Mouse (Mus musculus) myocyte (in vitro differentiated cells): ENCODE results near the gene Gm20388. TPM values are rescaled to one million over a fixed set of nuclear protein-coding genes. Genes with fewer than 3 reads are reported as not detected.

Experiments used
- H3K27me3 ChIP-seq: one replicate; pipeline ENCODE4 v1.6.1; 2011; ENCODE audit not compliant: control insufficient read depth, insufficient read depth, insufficient read length
- H3K36me3 ChIP-seq: one replicate; pipeline ENCODE4 v1.6.1; 2011; ENCODE audit not compliant: control insufficient read depth, insufficient read depth
- H3K4me2 ChIP-seq: one replicate; pipeline ENCODE4 v1.6.1; 2011; ENCODE audit warnings: low read depth, control low read depth
- H3K4me3 ChIP-seq: one replicate; pipeline ENCODE4 v1.5.1; 2011; ENCODE audit warnings: mild to moderate bottlenecking, control low read depth, moderate library complexity
- H3K79me2 ChIP-seq: one replicate; pipeline ENCODE4 v1.6.1; 2011; ENCODE audit not compliant: control insufficient read depth, insufficient read depth
- H3ac ChIP-seq: one replicate; pipeline ENCODE4 v1.6.1; 2011; ENCODE audit not compliant: control insufficient read depth, insufficient read length
- CEBPB ChIP-seq: IDR thresholded peaks from 2 replicates; pipeline ENCODE4 v1.6.1; 2011; ENCODE audit warnings: mild to moderate bottlenecking, moderate library complexity; ENCODE audit not compliant: poor library complexity, insufficient read depth, severe bottlenecking
- E2F4 ChIP-seq: IDR thresholded peaks from one replicate; pipeline ENCODE4 v1.6.1; 2011; ENCODE audit warnings: mild to moderate bottlenecking, control low read depth, moderate library complexity; ENCODE audit not compliant: insufficient read depth
- MAX ChIP-seq: IDR thresholded peaks from one replicate; pipeline ENCODE4 v1.6.1; 2011; ENCODE audit warnings: low read depth, mild to moderate bottlenecking, control low read depth
- MYOD1 ChIP-seq, 3 experiments: IDR thresholded peaks; one replicate each; pipeline ENCODE4 v1.6.1; 2011; ENCODE audit warnings: control low read depth in 2 of 3, low read depth in 2 of 3, mild to moderate bottlenecking in 2 of 3, moderate library complexity in 1 of 3; ENCODE audit not compliant: insufficient read length in 2 of 3, control insufficient read depth in 1 of 3
- MYOG ChIP-seq, 3 experiments: IDR thresholded peaks; one replicate each; pipeline ENCODE4 v1.6.1; 2011; ENCODE audit warnings: control low read depth in 2 of 3, low read depth in 2 of 3, mild to moderate bottlenecking in 2 of 3; ENCODE audit not compliant: insufficient read length in 2 of 3, control insufficient read depth in 1 of 3, insufficient read depth in 1 of 3
- POLR2A ChIP-seq: IDR thresholded peaks from one replicate; pipeline ENCODE4 v1.6.1; 2011; ENCODE audit warnings: low read depth, mild to moderate bottlenecking, control low read depth, moderate library complexity; ENCODE audit not compliant: insufficient read length
- POLR2AphosphoS2 ChIP-seq: IDR thresholded peaks from one replicate; pipeline ENCODE4 v1.6.1; 2011; ENCODE audit warnings: low read depth, control low read depth; ENCODE audit not compliant: insufficient read length
- REST ChIP-seq: IDR thresholded peaks from one replicate; pipeline ENCODE4 v1.6.1; 2011; ENCODE audit warnings: mild to moderate bottlenecking, control low read depth, moderate library complexity; ENCODE audit not compliant: insufficient read depth, insufficient read length
- SRF ChIP-seq: IDR thresholded peaks from one replicate; pipeline ENCODE4 v1.6.1; 2011; ENCODE audit warnings: low read depth; ENCODE audit not compliant: control insufficient read depth, insufficient read length
- TCF12 ChIP-seq: IDR thresholded peaks from one replicate; pipeline ENCODE4 v1.6.1; 2011; ENCODE audit warnings: mild to moderate bottlenecking, control low read depth; ENCODE audit not compliant: poor library complexity, insufficient read depth, severe bottlenecking
- TCF3 ChIP-seq: IDR thresholded peaks from one replicate; pipeline ENCODE4 v1.6.1; 2011; ENCODE audit warnings: low read depth, control low read depth; ENCODE audit not compliant: insufficient read length
- USF1 ChIP-seq: IDR thresholded peaks from one replicate; pipeline ENCODE4 v1.6.1; 2011; ENCODE audit warnings: low read depth, mild to moderate bottlenecking, control low read depth, moderate library complexity
- polyA plus RNA-seq: library from polyadenylated mRNA; unstranded; fragments of >200 nt; fragmentation: generic; extraction: Trizol; gene quantifications from one replicate; pipeline ENCODE4 v1.2.1, GENCODE M21; 2012; ENCODE audit warnings: missing spikeins

Gm20388 gene
- polyA plus RNA-seq, 1 experiment = 15.3 TPM

DNA sequence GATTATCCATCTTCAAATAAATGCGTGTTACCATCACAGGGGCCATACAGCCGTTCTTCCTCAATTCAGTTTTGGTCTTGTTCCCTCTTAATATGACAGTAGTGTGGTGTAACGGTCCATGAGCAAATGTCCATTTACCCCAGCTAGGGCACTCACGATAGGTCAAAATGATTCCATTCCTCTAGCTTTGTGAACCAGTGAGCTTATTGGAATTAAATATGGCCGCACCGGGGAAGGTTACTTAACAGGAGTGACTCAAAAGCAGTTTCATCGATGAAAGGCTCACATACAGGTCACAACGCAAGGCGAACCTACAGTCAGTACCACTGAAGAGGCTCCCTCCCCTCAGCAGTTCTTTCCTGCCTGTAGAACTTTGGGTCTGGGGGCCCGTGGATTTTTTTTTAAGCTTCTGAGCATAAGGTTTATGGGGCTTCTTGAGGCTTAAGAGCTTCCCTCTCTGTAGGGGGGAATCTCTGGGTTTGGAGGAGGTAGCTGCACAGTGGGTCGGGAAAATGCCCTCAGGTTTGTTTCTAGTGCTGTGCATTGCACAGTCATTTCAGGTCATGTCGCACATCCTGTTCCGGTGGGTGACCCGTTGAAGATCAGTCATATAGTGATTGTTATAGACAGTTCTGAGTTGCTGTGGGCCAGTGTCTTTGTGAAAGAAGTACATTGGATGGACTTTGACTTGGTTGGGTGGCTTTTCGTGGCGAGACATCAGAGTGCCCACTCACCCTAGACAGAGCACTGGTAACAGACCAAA is 3568.0 kb downstream of the Gm20388 start:
- Histone ChIP-seq H3K4me2 (peak overlapping the region; percentile 88), H3K79me2 (peaks cover 23% of the 10 kb centered on the region), H3K4me3 (peak overlapping the region; percentile 55), H3K36me3 (peaks cover 19% of the 10 kb centered on the region), H3ac (peak overlapping the region; percentile 34), H3K27me3 (no peaks in the 10 kb centered on the region)
- no peak for TF ChIP-seq E2F4
- TF ChIP-seq TCF12 = no peak
- no peak for TF ChIP-seq SRF
- TF ChIP-seq MAX = no peak
- no peak for TF ChIP-seq TCF3
- no peak for TF ChIP-seq REST
- TF ChIP-seq POLR2A = no peak
- TF ChIP-seq USF1 = no peak
- no peak for TF ChIP-seq POLR2AphosphoS2
- TF ChIP-seq MYOD1 (IDR thresholded peaks at IDR 0.05; ENCODE audit: control insufficient read depth in 1 of 3, insufficient read length in 2 of 3, low read depth in 2 of 3) = no peak
- TF ChIP-seq MYOG (IDR thresholded peaks at IDR 0.05; ENCODE audit: control insufficient read depth in 1 of 3, insufficient read depth in 1 of 3, insufficient read length in 2 of 3, low read depth in 2 of 3) = no peak
- TF ChIP-seq CEBPB = no peak

DNA sequence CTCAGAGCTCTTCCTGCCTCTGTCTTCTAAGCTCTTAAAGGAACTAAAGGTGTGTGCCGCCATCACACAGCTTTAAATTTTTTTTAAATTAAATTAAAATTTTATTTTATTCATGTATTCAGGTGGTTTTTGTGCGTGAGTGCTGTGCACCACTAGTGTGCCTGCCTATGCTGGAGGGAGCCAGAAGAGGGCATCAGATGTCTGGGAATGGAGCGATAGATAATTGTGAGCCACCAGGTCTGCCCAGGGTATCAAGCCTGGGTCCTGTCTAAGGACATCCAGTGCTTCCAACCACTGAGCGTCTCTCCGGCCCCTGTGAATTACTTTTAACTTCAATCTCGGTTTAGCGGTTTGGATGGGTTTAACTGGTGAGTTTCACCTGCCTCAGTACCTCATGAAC is 3572.0 kb downstream of the Gm20388 start:
- Histone ChIP-seq H3K4me2 (no peak overlapping the region), H3ac (no peak overlapping the region), H3K79me2 (peaks cover 23% of the 10 kb centered on the region), H3K36me3 (peaks cover 39% of the 10 kb centered on the region), H3K27me3 (no peaks in the 10 kb centered on the region), H3K4me3 (no peak overlapping the region)
- no peak for TF ChIP-seq MAX
- TF ChIP-seq MYOG (IDR thresholded peaks at IDR 0.05; ENCODE audit: control insufficient read depth in 1 of 3, insufficient read depth in 1 of 3, insufficient read length in 2 of 3, low read depth in 2 of 3) = no peak
- no peak for TF ChIP-seq REST
- no peak for TF ChIP-seq MYOD1 (IDR thresholded peaks at IDR 0.05; ENCODE audit: control insufficient read depth in 1 of 3, insufficient read length in 2 of 3, low read depth in 2 of 3)
- no peak for TF ChIP-seq E2F4
- TF ChIP-seq USF1 = no peak
- no peak for TF ChIP-seq TCF3

DNA sequence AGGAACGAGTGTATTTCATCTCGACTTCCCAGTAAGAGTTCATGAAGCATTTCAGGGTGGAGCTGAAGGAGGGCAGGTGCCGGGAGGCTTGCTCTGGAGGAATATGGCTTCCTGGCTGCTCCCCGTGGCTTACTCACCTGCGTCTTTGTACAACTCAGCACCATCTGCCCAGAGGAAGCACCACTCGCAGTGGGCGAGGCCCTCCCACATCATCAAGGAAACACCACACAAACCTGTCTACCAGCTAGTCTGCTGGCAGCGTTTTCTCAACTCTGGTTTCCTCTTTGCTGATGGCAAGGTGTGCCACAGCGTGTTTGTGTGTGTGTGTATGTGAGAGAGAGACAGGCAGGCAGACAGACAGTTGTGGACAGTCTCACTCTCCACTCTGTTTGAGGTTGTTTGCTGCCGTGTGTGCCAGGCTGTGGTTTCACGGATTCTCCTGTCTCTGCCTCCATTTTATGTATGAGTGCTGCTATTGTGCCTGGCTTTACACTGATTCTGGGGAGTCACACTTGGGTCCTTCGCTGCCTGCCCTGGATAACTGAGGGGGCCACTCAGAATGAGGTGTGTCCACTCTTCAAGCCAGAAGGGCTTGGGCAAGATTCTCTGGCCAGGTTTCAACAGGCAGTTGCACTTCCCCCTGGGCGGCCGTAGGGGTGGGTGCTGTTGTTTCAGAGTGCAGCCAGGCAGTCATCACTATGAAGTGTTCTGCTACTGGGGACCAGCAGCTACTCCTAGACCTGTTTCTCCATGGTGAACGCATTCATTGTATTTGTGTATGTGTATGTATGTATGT is 3580.8 kb downstream of the Gm20388 start:
- Histone ChIP-seq H3K79me2 (no peaks in the 10 kb centered on the region), H3K27me3 (no peaks in the 10 kb centered on the region), H3K4me3 (no peak overlapping the region), H3K4me2 (no peak overlapping the region), H3K36me3 (peaks cover 54% of the 10 kb centered on the region), H3ac (no peak overlapping the region)
- TF ChIP-seq REST (no peak), TCF3 (no peak), POLR2A (no peak), CEBPB (no peak), TCF12 (no peak), USF1 (no peak), MYOG (IDR thresholded peaks at IDR 0.05; ENCODE audit: control insufficient read depth in 1 of 3, insufficient read depth in 1 of 3, insufficient read length in 2 of 3, low read depth in 2 of 3) (no peak), MAX (no peak)

DNA sequence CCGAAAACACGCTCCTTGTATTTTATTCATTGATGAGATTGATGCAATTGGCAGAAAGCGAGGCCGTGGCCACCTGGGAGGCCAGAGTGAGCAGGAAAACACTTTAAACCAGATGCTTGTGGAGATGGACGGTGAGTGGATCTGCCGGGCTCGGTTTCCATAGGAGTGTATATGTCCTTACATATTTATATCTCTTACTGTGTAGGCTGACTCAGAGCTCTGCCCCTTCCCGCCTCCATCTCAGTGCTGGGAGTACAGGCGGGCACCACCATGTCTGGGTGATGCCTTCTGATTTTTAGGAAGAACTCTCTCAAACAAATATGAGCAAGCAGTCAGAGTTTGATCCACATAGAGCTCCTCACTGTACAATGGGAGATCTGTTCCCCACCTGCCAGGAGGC is 3582.3 kb downstream of the Gm20388 start:
- H3K27me3 ChIP-seq = no peaks in the 10 kb centered on the region
- H3K79me2 ChIP-seq = no peaks in the 10 kb centered on the region
- peaks cover 47% of the 10 kb centered on the region for H3K36me3 ChIP-seq
- no peak overlapping the region for H3K4me2 ChIP-seq
- TF ChIP-seq E2F4 = no peak
- no peak for TF ChIP-seq TCF3
- TF ChIP-seq CEBPB = no peak
- no peak for TF ChIP-seq POLR2AphosphoS2
- no peak for TF ChIP-seq SRF
- TF ChIP-seq MYOD1 (IDR thresholded peaks at IDR 0.05; ENCODE audit: control insufficient read depth in 1 of 3, insufficient read length in 2 of 3, low read depth in 2 of 3) = no peak
- TF ChIP-seq TCF12 = no peak
- TF ChIP-seq REST = no peak
- no peak for TF ChIP-seq MAX
- TF ChIP-seq POLR2A = no peak
- TF ChIP-seq MYOG (IDR thresholded peaks at IDR 0.05; ENCODE audit: control insufficient read depth in 1 of 3, insufficient read depth in 1 of 3, insufficient read length in 2 of 3, low read depth in 2 of 3) = no peak
- no peak for TF ChIP-seq USF1
- no peak overlapping the region for H3K4me3 ChIP-seq
- no peak overlapping the region for H3ac ChIP-seq

DNA sequence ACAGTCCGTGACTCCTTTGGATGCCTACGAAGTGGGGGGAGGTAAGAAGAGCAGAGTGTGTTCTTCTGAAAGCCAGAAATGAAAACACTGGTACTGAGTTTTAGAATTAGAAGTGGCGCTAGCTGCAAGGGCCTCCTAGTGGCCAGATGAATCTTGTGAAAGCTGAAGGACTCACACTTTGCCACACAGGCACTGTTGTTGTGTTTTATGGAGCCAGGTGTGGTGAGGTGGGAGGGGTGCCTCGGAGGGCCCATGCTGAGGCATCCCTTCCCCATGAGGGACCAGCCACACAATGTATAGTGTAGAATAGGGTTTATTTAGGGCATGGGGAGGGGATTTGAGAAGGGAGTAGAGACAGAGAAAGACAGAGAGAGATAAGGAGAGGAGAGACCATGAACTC is 3587.1 kb downstream of the Gm20388 start:
- Histone ChIP-seq H3K27me3 (no peaks in the 10 kb centered on the region), H3ac (no peak overlapping the region), H3K36me3 (peaks cover 51% of the 10 kb centered on the region), H3K4me3 (no peak overlapping the region), H3K79me2 (no peaks in the 10 kb centered on the region), H3K4me2 (no peak overlapping the region)
- TF ChIP-seq POLR2AphosphoS2 (no peak), MYOD1 (IDR thresholded peaks at IDR 0.05; ENCODE audit: control insufficient read depth in 1 of 3, insufficient read length in 2 of 3, low read depth in 2 of 3) (no peak), CEBPB (no peak), TCF12 (no peak), MAX (no peak), USF1 (no peak), MYOG (IDR thresholded peaks at IDR 0.05; ENCODE audit: control insufficient read depth in 1 of 3, insufficient read depth in 1 of 3, insufficient read length in 2 of 3, low read depth in 2 of 3) (no peak), POLR2A (no peak), REST (no peak)
